Mouse (Mus musculus) liver, embryonic 14 days (tissue): ENCODE measurements around the gene Prkrip1. TPM values are rescaled to one million over a fixed set of nuclear protein-coding genes. Genes with fewer than 3 reads are reported as not detected.

ENCODE experiments used
- polyA plus RNA-seq: library from polyadenylated mRNA; depleted of rRNA; stranded (reverse); fragments of >200 nt; gene quantifications from 2 replicates; pipeline ENCODE4 v1.2.3, GENCODE M21; 2012; rRNA removed

Prkrip1 gene
- polyA plus RNA-seq, result 16.1 and 17.9 TPM in 2 replicates

GRCm38 (mm10) chr5:136198474-136199391 is at the start of gene Prkrip1:
Prkrip1 (minus strand) TSS chr5:136198963.

GRCm38 (mm10) chr5:136246452-136246838 is 47.7 kb upstream of the Prkrip1 start, which contains the start of gene Sh2b2:
Sh2b2 (minus strand) TSS chr5:136246556.

GRCm38 (mm10) chr5:136170512-136171362 is 28.0 kb downstream of the Prkrip1 start, which contains the start of gene Orai2:
Orai2 (minus strand) TSS chr5:136170713.

GRCm38 (mm10) chr5:136135571-136136291 is 63.0 kb downstream of the Prkrip1 start, which contains the start of the genes Lrwd1 and Alkbh4:
Lrwd1 (minus strand) TSS chr5:136136074.
Alkbh4 (plus strand) TSS chr5:136136146.

Other genes starting within 250 kb of the Prkrip1 start
- gene Ssc4d, start 224.4 kb downstream of the Prkrip1 start, polyA plus RNA-seq, result 1.8 and 2.7 TPM in 2 replicates
- gene Zp3, start 218.9 kb downstream of the Prkrip1 start, polyA plus RNA-seq, result not detected in 2 replicates
- 3.1 and 3.7 TPM in 2 replicates for gene Dtx2, start 204.2 kb downstream of the Prkrip1 start, polyA plus RNA-seq
- 1.6 and 1.8 TPM in 2 replicates for gene Upk3b, start 160.5 kb downstream of the Prkrip1 start, polyA plus RNA-seq
- 0.85 TPM in 1 of 2 replicates, not detected in the other for gene Upk3bl, start 144.5 kb downstream of the Prkrip1 start, polyA plus RNA-seq
- 1.3 and 1.6 TPM in 2 replicates for gene Rasa4, start 115.0 kb downstream of the Prkrip1 start, polyA plus RNA-seq
- gene Polr2j, start 82.3 kb downstream of the Prkrip1 start, polyA plus RNA-seq, result 89.2 and 101 TPM in 2 replicates
- 40.2 and 45.9 TPM in 2 replicates for gene Lrwd1, start 62.9 kb downstream of the Prkrip1 start, polyA plus RNA-seq
- gene Alkbh4, start 62.8 kb downstream of the Prkrip1 start, polyA plus RNA-seq, result 7.4 and 8.4 TPM in 2 replicates
- gene Orai2, start 28.2 kb downstream of the Prkrip1 start, polyA plus RNA-seq, result 2.9 and 3.8 TPM in 2 replicates
- 1.8 and 1.9 TPM in 2 replicates for gene Sh2b2, start 47.6 kb upstream of the Prkrip1 start, polyA plus RNA-seq